ENCODE assay signal across 9 mouse cellular contexts in genomic region chr14:117681321-117681921, GRCm38 (mm10).
DNase-seq lines count a peak whose midpoint lies in the region; ATAC-seq and TF ChIP-seq lines count a peak whose summit lies in the region.
"Had no signal": no experiment of that assay in that cellular context is flagged by ENCODE, and none has a peak within 500 bp of the region (broad histone marks: within the 10 kb centered on the region; RNA-seq: fewer than 3 reads in every experiment).

No protein-coding gene starts in this region.

- H3K27me3 ChIP-seq in lung, embryonic 14.5 days (ENCODE audit: insufficient read depth, low read length), result no peaks in the 10 kb centered on the region
- H3K27me3 ChIP-seq in heart, embryonic 16.5 days (ENCODE audit: control insufficient read depth, insufficient read depth, low read length), result no peaks in the 10 kb centered on the region
- no peaks in the 10 kb centered on the region for H3K27me3 ChIP-seq in neural tube, embryonic 11.5 days (ENCODE audit: control insufficient read depth, insufficient read depth, low read length)
- H3K27me3 ChIP-seq: neural tube, embryonic 12.5 days had no signal

- H3K4me1 ChIP-seq in lung, embryonic 14.5 days (ENCODE audit: insufficient read depth), result peaks cover 5% of the 10 kb centered on the region
- H3K4me1 ChIP-seq in heart, embryonic 16.5 days (ENCODE audit: control insufficient read depth, insufficient read depth, low read length), result peaks cover 12% of the 10 kb centered on the region
- H3K4me1 ChIP-seq in neural tube, embryonic 11.5 days (ENCODE audit: control insufficient read depth, insufficient read depth, low read length), result no peaks in the 10 kb centered on the region

- TF ChIP-seq CTCF in lung, embryonic 14.5 days (IDR thresholded peaks at IDR 0.05; ENCODE audit: low read depth), result no peak

- WGBS in lung, embryonic 14.5 days, result 20% methylated on average over 5 of the region's 5 CpGs
- WGBS in heart, embryonic 16.5 days, result 22% methylated on average over 5 of the region's 5 CpGs
- 57% methylated on average over 5 of the region's 5 CpGs for WGBS in neural tube, embryonic 11.5 days

- no peak overlapping the region for H3K4me3 ChIP-seq in lung, embryonic 14.5 days (ENCODE audit: low read depth, low read length)
- no peak overlapping the region for H3K4me3 ChIP-seq in heart, embryonic 16.5 days (ENCODE audit: low read length)
- no peak overlapping the region for H3K4me3 ChIP-seq in neural tube, embryonic 11.5 days (ENCODE audit: low read depth, low read length)
- H3K4me3 ChIP-seq: neural tube, embryonic 12.5 days had no signal

- H3K36me3 ChIP-seq in lung, embryonic 14.5 days (ENCODE audit: insufficient read depth), result no peaks in the 10 kb centered on the region
- H3K36me3 ChIP-seq in heart, embryonic 16.5 days (ENCODE audit: control insufficient read depth, insufficient read depth), result no peaks in the 10 kb centered on the region
- H3K36me3 ChIP-seq in neural tube, embryonic 11.5 days (ENCODE audit: control insufficient read depth, insufficient read depth, low read length), result no peaks in the 10 kb centered on the region
- H3K36me3 ChIP-seq: neural tube, embryonic 12.5 days had no signal

- peak; percentile 80 for DNase-seq in lung, embryonic 14.5 days
- no peak for DNase-seq in lung, adult 18-20 months
- peak; percentile 43 for DNase-seq in embryo, embryonic 11 days
- no peak for DNase-seq in neural tube, embryonic 11.5 days (ENCODE audit: low spot score)
- no peak for DNase-seq in left cerebral cortex, adult 11 months (ENCODE audit: low spot score)

- no peak overlapping the region for H3K9ac ChIP-seq in lung, embryonic 14.5 days
- H3K9ac ChIP-seq in heart, embryonic 16.5 days (ENCODE audit: low read length), result no peak overlapping the region
- no peak overlapping the region for H3K9ac ChIP-seq in neural tube, embryonic 11.5 days (ENCODE audit: low read length)
- H3K9ac ChIP-seq: neural tube, embryonic 12.5 days had no signal

- peak; percentile 84 for ATAC-seq in lung, embryonic 14.5 days (ENCODE audit: insufficient read depth)
- ATAC-seq in heart, embryonic 16.5 days (replicated peaks; ENCODE audit: extremely low read depth, insufficient read depth, low FRiP score), result 0 out of 2 replicates have a peak, but pooled peaks have one; percentile 55
- ATAC-seq in neural tube, embryonic 11.5 days (ENCODE audit: insufficient read depth, low FRiP score, low TSS enrichment), result no peak
- ATAC-seq in erythroblast, adult 5-6 weeks (replicated peaks; ENCODE audit: low FRiP score, poor library complexity, severe bottlenecking), result no peak
- ATAC-seq: inflammation-experienced regulatory T-cells, adult 6 months had no signal

- H3K27ac ChIP-seq in lung, embryonic 14.5 days (ENCODE audit: low read depth), result peak overlapping the region; percentile 4; the same call in 1 of the 2 replicates
- peak overlapping the region; percentile 50 for H3K27ac ChIP-seq in heart, embryonic 16.5 days (ENCODE audit: low read length)
- 0 out of 2 replicates have a peak overlapping the region, but pooled peaks have one; percentile 5 for H3K27ac ChIP-seq in neural tube, embryonic 11.5 days (ENCODE audit: low read depth, low read length)
- H3K27ac ChIP-seq: neural tube, embryonic 12.5 days had no signal

- no peaks in the 10 kb centered on the region for H3K9me3 ChIP-seq in lung, embryonic 14.5 days (ENCODE audit: low read depth, low read length)
- no peaks in the 10 kb centered on the region for H3K9me3 ChIP-seq in heart, embryonic 16.5 days (replicated peaks; ENCODE audit: control insufficient read depth, low read length)
- H3K9me3 ChIP-seq in neural tube, embryonic 11.5 days (ENCODE audit: control insufficient read depth, low read length), result no peaks in the 10 kb centered on the region
- H3K9me3 ChIP-seq: neural tube, embryonic 12.5 days had no signal

- H3K4me2 ChIP-seq in lung, embryonic 14.5 days, result no peak overlapping the region
- no peak overlapping the region for H3K4me2 ChIP-seq in heart, embryonic 16.5 days (ENCODE audit: low read depth, low read length)
- no peak overlapping the region for H3K4me2 ChIP-seq in neural tube, embryonic 11.5 days (ENCODE audit: low read depth)
- H3K4me2 ChIP-seq: neural tube, embryonic 12.5 days had no signal

Comparison
In these comparisons a context has a peak if more than half of its experiments do, and no peak if none do; other contexts are left out.
1. DNase-seq: peak in lung, embryonic 14.5 days (single experiment) and embryo, embryonic 11 days (single experiment); none in lung, adult 18-20 months (0 of 2), neural tube, embryonic 11.5 days (single experiment) and left cerebral cortex, adult 11 months (single experiment).
2. ATAC-seq: peak in lung, embryonic 14.5 days (single experiment) and heart, embryonic 16.5 days (single experiment); none in neural tube, embryonic 11.5 days (single experiment) and erythroblast, adult 5-6 weeks (single experiment).
3. Peak in every context shown above with its lines, with median percentiles within 50 percentile points of each other: H3K27ac ChIP-seq.